Mouse (Mus musculus): ENCODE measurements around the gene Pigm.

- TF ChIP-seq POLR2A (IDR thresholded peaks at IDR 0.05; ENCODE audit: borderline replicate concordance, insufficient read depth, low read length): no peak
- no peak for TF ChIP-seq CTCF (IDR thresholded peaks at IDR 0.05; ENCODE audit: borderline replicate concordance, insufficient read depth, low read depth, low read length)
These were observed 15.6 kb downstream of the Pigm start for GRCm38 (mm10) chr1:172391807-172392581.

Measured in cerebellum, adult 2 months (tissue).